Mouse (Mus musculus) bone marrow macrophage, adult 2 months (primary cell): ENCODE data around the gene Atp2b1. TPM values are rescaled to one million over a fixed set of nuclear protein-coding genes. Genes with fewer than 3 reads are reported as not detected.

Source experiments
- H3K27ac ChIP-seq: 2 replicates; pipeline ENCODE4 v1.5.1; 2012; ENCODE audit warnings: low read depth, low read length; ENCODE audit not compliant: insufficient read depth
- H3K4me1 ChIP-seq: 2 replicates; pipeline ENCODE4 v1.6.1; 2012; ENCODE audit warnings: low read length; ENCODE audit not compliant: control insufficient read depth, insufficient read depth
- H3K4me3 ChIP-seq: 2 replicates; pipeline ENCODE4 v1.5.1; 2012; ENCODE audit warnings: mild to moderate bottlenecking, low read length, moderate library complexity; ENCODE audit not compliant: insufficient read depth
- CTCF ChIP-seq: IDR thresholded peaks from 2 replicates; pipeline ENCODE4 v1.5.1; 2012; ENCODE audit warnings: low read depth, mild to moderate bottlenecking, low read length, moderate library complexity
- POLR2A ChIP-seq: IDR thresholded peaks from 2 replicates; pipeline ENCODE4 v1.6.1; 2012; ENCODE audit warnings: mild to moderate bottlenecking, low read depth, low read length, borderline replicate concordance
- polyA plus RNA-seq: library from polyadenylated mRNA; stranded (reverse); fragments of >200 nt; gene quantifications from 2 replicates; pipeline ENCODE4 v1.2.4, GENCODE M21; 2012; ENCODE audit not compliant: missing spikeins, insufficient read depth, insufficient read length

The Atp2b1 gene
- polyA plus RNA-seq, 1 experiment: 252 TPM

- Histone ChIP-seq H3K4me1 (no peaks in the 10 kb centered on the region), H3K27ac (no peak overlapping the region), H3K4me3 (no peak overlapping the region)
- TF ChIP-seq CTCF: no peak
- no peak for TF ChIP-seq POLR2A
Observed at GRCm38 (mm10) chr10:99027462-99027861, 113.3 kb downstream of the Atp2b1 start.

- no peak for TF ChIP-seq CTCF
- no peak for TF ChIP-seq POLR2A
- H3K4me3 ChIP-seq: no peak overlapping the region
- no peak overlapping the region for H3K27ac ChIP-seq
- no peaks in the 10 kb centered on the region for H3K4me1 ChIP-seq
Observed at GRCm38 (mm10) chr10:99029844-99030243, 115.6 kb downstream of the Atp2b1 start.

GRCm38 (mm10) chr10:99033830-99034828, 119.9 kb downstream of the Atp2b1 start:
- Histone ChIP-seq H3K27ac (no peak overlapping the region), H3K4me3 (no peak overlapping the region), H3K4me1 (peaks cover 5% of the 10 kb centered on the region)
- TF ChIP-seq POLR2A: no peak
- TF ChIP-seq CTCF: no peak

- TF ChIP-seq CTCF: no peak
- TF ChIP-seq POLR2A: no peak
- peaks cover 5% of the 10 kb centered on the region for H3K4me1 ChIP-seq
- no peak overlapping the region for H3K27ac ChIP-seq
- H3K4me3 ChIP-seq: no peak overlapping the region
Observed at GRCm38 (mm10) chr10:99037185-99038065, 123.2 kb downstream of the Atp2b1 start.

GRCm38 (mm10) chr10:99038866-99039265, 124.7 kb downstream of the Atp2b1 start:
- Histone ChIP-seq H3K4me1 (peaks cover 5% of the 10 kb centered on the region), H3K27ac (no peak overlapping the region), H3K4me3 (no peak overlapping the region)
- TF ChIP-seq CTCF (no peak), POLR2A (no peak)

GRCm38 (mm10) chr10:99040171-99040570, 126.0 kb downstream of the Atp2b1 start:
- Histone ChIP-seq H3K4me1 (peaks cover 5% of the 10 kb centered on the region), H3K27ac (no peak overlapping the region), H3K4me3 (no peak overlapping the region)
- TF ChIP-seq CTCF (no peak), POLR2A (no peak)

GRCm38 (mm10) chr10:99046756-99047550, 132.7 kb downstream of the Atp2b1 start:
- TF ChIP-seq CTCF: no peak
- TF ChIP-seq POLR2A: no peak
- peaks cover 3% of the 10 kb centered on the region; the same call in 1 of the 2 replicates for H3K4me1 ChIP-seq
- H3K4me3 ChIP-seq: no peak overlapping the region
- no peak overlapping the region for H3K27ac ChIP-seq

- H3K27ac ChIP-seq: no peak overlapping the region
Observed at GRCm38 (mm10) chr10:99047551-99047940, 133.3 kb downstream of the Atp2b1 start.

GRCm38 (mm10) chr10:99050093-99050492, 135.9 kb downstream of the Atp2b1 start:
- Histone ChIP-seq H3K4me1 (peaks cover 3% of the 10 kb centered on the region; the same call in 1 of the 2 replicates), H3K4me3 (no peak overlapping the region), H3K27ac (no peak overlapping the region)
- no peak for TF ChIP-seq CTCF
- TF ChIP-seq POLR2A: no peak

More at GRCm38 (mm10) chr10:99047551-99047940, 133.3 kb downstream of the Atp2b1 start:
- TF ChIP-seq CTCF (no peak), POLR2A (no peak)
- Histone ChIP-seq H3K4me1 (peaks cover 3% of the 10 kb centered on the region; the same call in 1 of the 2 replicates), H3K4me3 (no peak overlapping the region)
